Mouse (Mus musculus) liver, embryonic 12.5 days (tissue): ENCODE data around the gene Ube2dnl1. TPM values are rescaled to one million over a fixed set of nuclear protein-coding genes. Genes with fewer than 3 reads are reported as not detected.

ENCODE experiments used
- ATAC-seq: fragments of 200-750 bp; cut with Nextera tagmentation; 2 replicates; pipeline ENCODE4 v1.8.0; 2017; ENCODE audit warnings: moderate number of reproducible peaks, mild to moderate bottlenecking, moderate library complexity
- H3K27ac ChIP-seq: fragments of 300-500 bp; sonication (generic); 2 replicates; pipeline ENCODE4 v1.5.1; 2016; ENCODE audit warnings: mild to moderate bottlenecking
- H3K27me3 ChIP-seq: fragments of 300-500 bp; sonication (generic); replicated peaks from 2 replicates; pipeline ENCODE4 v1.6.1; 2016; ENCODE audit warnings: mild to moderate bottlenecking, moderate library complexity
- H3K36me3 ChIP-seq: fragments of 300-500 bp; sonication (generic); 2 replicates; pipeline ENCODE4 v1.6.1; 2016; ENCODE audit warnings: mild to moderate bottlenecking, moderate library complexity
- H3K4me1 ChIP-seq: fragments of 300-500 bp; sonication (generic); 2 replicates; pipeline ENCODE4 v1.6.1; 2016
- H3K4me2 ChIP-seq: fragments of 300-500 bp; sonication (generic); 2 replicates; pipeline ENCODE4 v1.6.1; 2016; ENCODE audit warnings: mild to moderate bottlenecking, moderate library complexity
- H3K4me3 ChIP-seq: fragments of 300-500 bp; sonication (generic); 2 replicates; pipeline ENCODE4 v1.5.1; 2016; ENCODE audit warnings: mild to moderate bottlenecking, moderate library complexity
- H3K9ac ChIP-seq: fragments of 300-500 bp; sonication (generic); 2 replicates; pipeline ENCODE4 v1.6.1; 2016; ENCODE audit warnings: mild to moderate bottlenecking, moderate library complexity
- H3K9me3 ChIP-seq: fragments of 300-500 bp; sonication (generic); replicated peaks from 2 replicates; pipeline ENCODE4 v1.6.1; 2016; ENCODE audit warnings: mild to moderate bottlenecking, moderate library complexity
- WGBS: fragments of 180-500 bp; shearing (Covaris S2); methylation state at CpG from one replicate; pipeline ENCODE4 v1.1.7; 2016; ENCODE audit not compliant: insufficient replicate concordance; 5-methylcytosine and 5-hydroxymethylcytosine counted together
- polyA plus RNA-seq: library from polyadenylated mRNA; unstranded; fragments of >200 nt; fragmentation: Nextera tagmentation; extraction: Ambion mirVana; gene quantifications from 2 replicates; pipeline ENCODE4 v1.2.1, GENCODE M21; 2016

The Ube2dnl1 gene
- not detected in 2 replicates for polyA plus RNA-seq

- Histone ChIP-seq H3K27ac (no peak within 1 kb of the TSS), H3K36me3 (no peaks in the 10 kb centered on the region), H3K27me3 (no peaks in the 10 kb centered on the region), H3K9me3 (no peaks in the 10 kb centered on the region), H3K4me1 (no peaks in the 10 kb centered on the region), H3K4me3 (no peak within 1 kb of the TSS), H3K9ac (no peak within 1 kb of the TSS), H3K4me2 (no peak within 1 kb of the TSS)
- 74% methylated on average over 5 of the region's 5 CpGs for WGBS
- ATAC-seq = no peak
Observed at GRCm38 (mm10) chrX:114904712-114905111, at the start of gene Ube2dnl1. Gene Ube2dnl1, plus strand, starts transcription at chrX:114905012.

- ATAC-seq = no peak
- Histone ChIP-seq H3K27me3 (no peaks in the 10 kb centered on the region), H3K4me3 (no peak overlapping the region), H3K9me3 (no peaks in the 10 kb centered on the region), H3K36me3 (no peaks in the 10 kb centered on the region), H3K4me1 (no peaks in the 10 kb centered on the region), H3K27ac (no peak overlapping the region), H3K4me2 (no peak overlapping the region), H3K9ac (no peak overlapping the region)
Observed at GRCm38 (mm10) chrX:114895489-114895888, 9.3 kb upstream of the Ube2dnl1 start.

DNA sequence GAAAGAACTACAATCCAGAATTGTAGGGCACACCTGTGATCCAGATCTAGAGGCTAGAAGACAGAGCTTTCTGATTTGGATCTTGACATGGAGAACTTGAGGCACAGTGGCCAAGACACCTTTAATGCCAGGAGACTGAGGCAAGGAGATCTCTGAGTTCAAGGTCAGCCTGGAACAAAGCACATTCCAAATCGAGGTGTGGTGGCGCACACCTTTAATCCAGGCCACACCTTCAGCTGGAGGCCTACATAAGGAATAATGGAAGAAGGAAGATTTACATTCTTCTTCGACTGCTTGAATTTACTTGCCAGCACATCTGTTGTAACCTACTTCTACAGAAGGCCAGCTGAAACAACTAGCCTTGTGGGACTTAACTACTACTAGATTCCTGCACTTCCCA is 7.3 kb upstream of the Ube2dnl1 start:
- whole genome bisulfite sequencing = 77% methylated on average over 3 of the region's 3 CpGs
- H3K9ac ChIP-seq = no peak overlapping the region
- H3K27ac ChIP-seq = no peak overlapping the region
- no peaks in the 10 kb centered on the region for H3K9me3 ChIP-seq
- H3K36me3 ChIP-seq = no peaks in the 10 kb centered on the region
- no peak for ATAC-seq
- no peak overlapping the region for H3K4me3 ChIP-seq
- H3K4me2 ChIP-seq = no peak overlapping the region
- H3K4me1 ChIP-seq = no peaks in the 10 kb centered on the region
- no peaks in the 10 kb centered on the region for H3K27me3 ChIP-seq

DNA sequence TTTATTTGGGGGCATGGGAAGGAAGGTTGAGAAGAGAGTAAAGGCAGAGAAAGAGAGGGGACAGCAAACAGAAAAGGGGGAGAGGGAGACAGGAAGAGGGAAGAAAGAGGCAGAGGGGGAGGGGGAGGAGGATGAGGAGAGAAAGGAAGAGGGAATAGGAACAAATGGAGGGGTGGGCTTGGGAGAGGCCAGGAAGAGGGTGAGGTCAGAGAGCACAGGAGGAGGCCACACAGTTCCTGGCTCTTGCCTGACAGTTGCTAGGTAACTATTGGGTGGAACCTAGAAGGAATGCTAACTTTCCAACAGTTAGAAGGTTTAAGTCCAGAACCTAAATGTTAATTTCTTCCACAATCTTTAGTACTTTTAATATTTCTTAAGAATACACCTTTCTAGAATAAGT is 1.4 kb upstream of the Ube2dnl1 start:
- H3K9me3 ChIP-seq = no peaks in the 10 kb centered on the region
- no peak overlapping the region for H3K9ac ChIP-seq
- H3K27ac ChIP-seq = no peak overlapping the region
- H3K27me3 ChIP-seq = no peaks in the 10 kb centered on the region
- ATAC-seq = no peak
- no peaks in the 10 kb centered on the region for H3K36me3 ChIP-seq
- no peak overlapping the region for H3K4me2 ChIP-seq
- no peaks in the 10 kb centered on the region for H3K4me1 ChIP-seq
- no peak overlapping the region for H3K4me3 ChIP-seq

GRCm38 (mm10) chrX:114907282-114907681 is 2.5 kb downstream of the Ube2dnl1 start, which contains the start of gene Ube2dnl2:
Gene Ube2dnl2, plus strand, starts transcription at chrX:114907582.
- 67% methylated on average over 1 of the region's 1 CpGs for WGBS
- H3K27me3 ChIP-seq = no peaks in the 10 kb centered on the region
- no peak within 1 kb of the TSS for H3K4me3 ChIP-seq
- ATAC-seq = no peak
- H3K27ac ChIP-seq = no peak within 1 kb of the TSS
- no peak within 1 kb of the TSS for H3K9ac ChIP-seq
- no peaks in the 10 kb centered on the region for H3K36me3 ChIP-seq
- no peaks in the 10 kb centered on the region for H3K9me3 ChIP-seq
- no peaks in the 10 kb centered on the region for H3K4me1 ChIP-seq
- H3K4me2 ChIP-seq = no peak within 1 kb of the TSS

DNA sequence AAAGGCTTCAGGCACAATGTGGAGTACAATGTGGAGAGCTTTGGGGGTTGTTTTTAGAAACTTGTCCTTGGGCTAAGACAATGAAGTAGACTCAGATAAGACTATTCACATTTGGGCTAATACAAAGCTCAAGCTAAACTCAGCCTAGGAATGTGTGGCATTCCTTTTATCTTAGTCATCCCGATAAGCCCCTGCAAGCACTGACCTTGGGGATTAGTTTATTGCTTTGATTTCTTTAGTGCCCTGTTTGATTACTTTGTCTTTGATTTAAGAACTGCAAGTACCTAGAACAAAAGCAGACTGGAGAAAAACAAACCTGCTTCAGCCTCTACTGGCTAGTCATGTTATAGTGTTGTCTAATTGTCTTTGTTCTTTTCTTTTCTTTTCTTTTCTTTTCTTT is 50.3 kb downstream of the Ube2dnl1 start:
- Histone ChIP-seq H3K4me1 (no peaks in the 10 kb centered on the region), H3K9ac (no peak overlapping the region), H3K27me3 (no peaks in the 10 kb centered on the region), H3K9me3 (no peaks in the 10 kb centered on the region), H3K4me3 (no peak overlapping the region), H3K36me3 (no peaks in the 10 kb centered on the region), H3K27ac (no peak overlapping the region), H3K4me2 (no peak overlapping the region)
- no peak for ATAC-seq
- WGBS = 43% methylated on average over 1 of the region's 1 CpGs

Other genes with a start within 250 kb of the Ube2dnl1 start
- not detected in 2 replicates for gene Ube2dnl2, start 2.6 kb downstream of the Ube2dnl1 start, polyA plus RNA-seq